Mouse (Mus musculus): Measurements from ENCODE around the gene Pars2. TPM values are rescaled to one million over a fixed set of nuclear protein-coding genes. Genes with fewer than 3 reads are reported as not detected.

Gene Pars2
- total and polyA plus RNA-seq, 2 experiments from 2014 or later: 9.9 to 13.6 TPM

GRCm38 (mm10) chr4:106653051-106653450 is 2.2 kb downstream of the Pars2 start:
- ATAC-seq (no peak), DNase-seq (no peak)
- TF ChIP-seq CTCF (IDR thresholded peaks at IDR 0.05; ENCODE audit: low read depth): no peak
- H3K4me3 ChIP-seq (ENCODE audit: low read depth, low read length): no peak overlapping the region
- peaks cover 7% of the 10 kb centered on the region for H3K4me1 ChIP-seq (ENCODE audit: insufficient read depth)
- H3K9me3 ChIP-seq (ENCODE audit: low read length): no peaks in the 10 kb centered on the region
- no peaks in the 10 kb centered on the region for H3K27me3 ChIP-seq (ENCODE audit: insufficient read depth, low read length)
- no peak overlapping the region for H3K9ac ChIP-seq
- H3K4me2 ChIP-seq (ENCODE audit: low read depth): no peak overlapping the region
- H3K36me3 ChIP-seq (ENCODE audit: insufficient read depth): peaks cover 26% of the 10 kb centered on the region
- 93% methylated on average over 15 of the region's 15 CpGs for WGBS
- H3K27ac ChIP-seq (ENCODE audit: low read depth, low read length): no peak overlapping the region

GRCm38 (mm10) chr4:106655681-106656080 is 4.8 kb downstream of the Pars2 start:
- ATAC-seq (no peak), DNase-seq (no peak)
- Histone ChIP-seq H3K27me3 (ENCODE audit: insufficient read depth, low read length) (no peaks in the 10 kb centered on the region), H3K4me1 (ENCODE audit: insufficient read depth) (peaks cover 7% of the 10 kb centered on the region), H3K36me3 (ENCODE audit: insufficient read depth) (peaks cover 40% of the 10 kb centered on the region), H3K9ac (no peak overlapping the region), H3K27ac (ENCODE audit: low read depth, low read length) (no peak overlapping the region), H3K4me3 (ENCODE audit: low read depth, low read length) (no peak overlapping the region), H3K9me3 (ENCODE audit: low read length) (no peaks in the 10 kb centered on the region), H3K4me2 (ENCODE audit: low read depth) (no peak overlapping the region)
- WGBS: 93% methylated on average over 10 of the region's 10 CpGs
- no peak for TF ChIP-seq CTCF (IDR thresholded peaks at IDR 0.05; ENCODE audit: low read depth)

- DNase-seq (no peak), ATAC-seq (no peak)
- 84% methylated on average over 5 of the region's 5 CpGs for whole genome bisulfite sequencing
- no peak for TF ChIP-seq CTCF (IDR thresholded peaks at IDR 0.05; ENCODE audit: low read depth)
- Histone ChIP-seq H3K9me3 (ENCODE audit: low read length) (no peaks in the 10 kb centered on the region), H3K4me1 (ENCODE audit: insufficient read depth) (no peaks in the 10 kb centered on the region), H3K27me3 (ENCODE audit: insufficient read depth, low read length) (no peaks in the 10 kb centered on the region), H3K4me3 (ENCODE audit: low read depth, low read length) (no peak overlapping the region), H3K36me3 (ENCODE audit: insufficient read depth) (peaks cover 95% of the 10 kb centered on the region), H3K4me2 (ENCODE audit: low read depth) (no peak overlapping the region), H3K9ac (no peak overlapping the region), H3K27ac (ENCODE audit: low read depth, low read length) (no peak overlapping the region)
Observed at GRCm38 (mm10) chr4:106663956-106664470, 13.1 kb downstream of the Pars2 start.

GRCm38 (mm10) chr4:106664697-106665096 is 13.8 kb downstream of the Pars2 start:
- H3K27me3 ChIP-seq (ENCODE audit: insufficient read depth, low read length): no peaks in the 10 kb centered on the region
- no peaks in the 10 kb centered on the region for H3K4me1 ChIP-seq (ENCODE audit: insufficient read depth)
- H3K9ac ChIP-seq: no peak overlapping the region
- H3K9me3 ChIP-seq (ENCODE audit: low read length): no peaks in the 10 kb centered on the region
- DNase-seq: no peak
- no peak overlapping the region for H3K4me3 ChIP-seq (ENCODE audit: low read depth, low read length)
- WGBS: 92% methylated on average over 6 of the region's 6 CpGs
- no peak overlapping the region for H3K27ac ChIP-seq (ENCODE audit: low read depth, low read length)
- H3K36me3 ChIP-seq (ENCODE audit: insufficient read depth): peaks cover 95% of the 10 kb centered on the region
- TF ChIP-seq CTCF (IDR thresholded peaks at IDR 0.05; ENCODE audit: low read depth): no peak
- no peak overlapping the region for H3K4me2 ChIP-seq (ENCODE audit: low read depth)
- no peak for ATAC-seq

GRCm38 (mm10) chr4:106665269-106665668 is 14.4 kb downstream of the Pars2 start:
- Histone ChIP-seq H3K27ac (ENCODE audit: low read depth, low read length) (no peak overlapping the region), H3K36me3 (ENCODE audit: insufficient read depth) (peaks cover 95% of the 10 kb centered on the region), H3K4me3 (ENCODE audit: low read depth, low read length) (no peak overlapping the region), H3K4me1 (ENCODE audit: insufficient read depth) (no peaks in the 10 kb centered on the region), H3K9me3 (ENCODE audit: low read length) (no peaks in the 10 kb centered on the region), H3K27me3 (ENCODE audit: insufficient read depth, low read length) (no peaks in the 10 kb centered on the region), H3K4me2 (ENCODE audit: low read depth) (no peak overlapping the region), H3K9ac (no peak overlapping the region)
- DNase-seq: no peak
- no peak for ATAC-seq
- no peak for TF ChIP-seq CTCF (IDR thresholded peaks at IDR 0.05; ENCODE audit: low read depth)
- WGBS: 97% methylated on average over 2 of the region's 2 CpGs

GRCm38 (mm10) chr4:106665673-106666072 is 14.8 kb downstream of the Pars2 start:
- no peak for TF ChIP-seq CTCF (IDR thresholded peaks at IDR 0.05; ENCODE audit: low read depth)
- no peak overlapping the region for H3K4me2 ChIP-seq (ENCODE audit: low read depth)
- H3K27me3 ChIP-seq (ENCODE audit: insufficient read depth, low read length): no peaks in the 10 kb centered on the region
- no peak for ATAC-seq
- H3K4me3 ChIP-seq (ENCODE audit: low read depth, low read length): no peak overlapping the region
- DNase-seq: no peak
- H3K27ac ChIP-seq (ENCODE audit: low read depth, low read length): no peak overlapping the region
- H3K4me1 ChIP-seq (ENCODE audit: insufficient read depth): no peaks in the 10 kb centered on the region
- H3K9me3 ChIP-seq (ENCODE audit: low read length): no peaks in the 10 kb centered on the region
- no peak overlapping the region for H3K9ac ChIP-seq
- peaks cover 95% of the 10 kb centered on the region for H3K36me3 ChIP-seq (ENCODE audit: insufficient read depth)
- WGBS: 93% methylated on average over 10 of the region's 10 CpGs

- DNase-seq (no peak), ATAC-seq (no peak)
- no peak overlapping the region for H3K9ac ChIP-seq
- no peaks in the 10 kb centered on the region for H3K27me3 ChIP-seq (ENCODE audit: insufficient read depth, low read length)
- peaks cover 95% of the 10 kb centered on the region for H3K36me3 ChIP-seq (ENCODE audit: insufficient read depth)
- no peak for TF ChIP-seq CTCF (IDR thresholded peaks at IDR 0.05; ENCODE audit: low read depth)
- H3K4me2 ChIP-seq (ENCODE audit: low read depth): no peak overlapping the region
- H3K4me1 ChIP-seq (ENCODE audit: insufficient read depth): no peaks in the 10 kb centered on the region
- 98% methylated on average over 2 of the region's 2 CpGs for WGBS
- no peak overlapping the region for H3K4me3 ChIP-seq (ENCODE audit: low read depth, low read length)
- H3K9me3 ChIP-seq (ENCODE audit: low read length): no peaks in the 10 kb centered on the region
- H3K27ac ChIP-seq (ENCODE audit: low read depth, low read length): no peak overlapping the region
Observed at GRCm38 (mm10) chr4:106666546-106666945, 15.7 kb downstream of the Pars2 start.
